Comparison of ENCODE assay signal across 8 mouse cellular contexts in the genomic region with DNA sequence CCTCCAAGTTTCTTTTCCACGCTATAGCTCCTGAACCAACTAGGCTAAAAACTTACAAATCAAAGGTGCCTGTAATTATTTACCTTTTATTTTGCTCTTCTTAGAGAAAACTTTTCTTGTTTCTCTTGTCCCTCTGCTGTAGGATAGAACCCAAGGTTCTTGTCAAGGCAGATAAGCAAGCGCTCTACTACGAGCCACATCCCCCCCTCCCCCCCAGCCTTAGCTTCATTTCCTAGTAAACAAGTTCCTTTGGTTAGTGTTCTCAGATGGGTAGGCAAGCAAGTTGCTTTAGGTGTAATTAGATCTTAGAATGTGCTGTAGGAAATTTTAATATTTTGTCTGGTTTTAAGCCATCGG. TPM values are rescaled to one million over a fixed set of nuclear protein-coding genes. Genes with fewer than 3 reads are reported as not detected.
DNase-seq lines count a peak whose midpoint lies in the region; ATAC-seq and TF ChIP-seq lines count a peak whose summit lies in the region.

No protein-coding gene starts in this region.

- DNase-seq in neural tube, embryonic 11.5 days (ENCODE audit: low spot score): no peak
- DNase-seq in neural tube, embryonic 10.5 days (ENCODE audit: extremely low spot score, low spot score): no peak
- DNase-seq in embryonic facial prominence, embryonic 10.5 days (ENCODE audit: low spot score): no peak
- no peak for DNase-seq in limb, embryonic 10.5 days (ENCODE audit: low spot score)
- no peak for DNase-seq in gastrocnemius, adult 8-10 months (ENCODE audit: low spot score in 2 of 2)
- DNase-seq in spleen, adult 18-20 months: no peak
- no peak for DNase-seq in cerebellum, adult 9-10 months

- no peak for TF ChIP-seq CTCF in olfactory bulb, adult 2 months (IDR thresholded peaks at IDR 0.05; ENCODE audit: insufficient read depth, low read depth, low read length)

- peaks cover 5% of the 10 kb centered on the region; the same call in 1 of the 2 replicates for H3K4me1 ChIP-seq in neural tube, embryonic 11.5 days (ENCODE audit: control insufficient read depth, insufficient read depth, low read length)
- peaks cover 34% of the 10 kb centered on the region for H3K4me1 ChIP-seq in embryonic facial prominence, embryonic 10.5 days
- H3K4me1 ChIP-seq in limb, embryonic 10.5 days: peaks cover 24% of the 10 kb centered on the region
- peaks cover 3% of the 10 kb centered on the region; the same call in 1 of the 2 replicates for H3K4me1 ChIP-seq in olfactory bulb, adult 2 months (ENCODE audit: control insufficient read depth, insufficient read depth, low read length)

- 21% methylated on average over 4 of the region's 4 CpGs for WGBS in neural tube, embryonic 11.5 days
- WGBS in embryonic facial prominence, embryonic 10.5 days: 22% methylated on average over 4 of the region's 4 CpGs
- 17% methylated on average over 4 of the region's 4 CpGs for whole genome bisulfite sequencing in limb, embryonic 10.5 days
- WGBS in olfactory bulb, adult 2 months: 18% methylated on average over 4 of the region's 4 CpGs

- H3K4me3 ChIP-seq in neural tube, embryonic 11.5 days (ENCODE audit: low read depth, low read length): peak overlapping the region; percentile 86
- peak overlapping the region; percentile 92 for H3K4me3 ChIP-seq in embryonic facial prominence, embryonic 10.5 days
- peak overlapping the region; percentile 91 for H3K4me3 ChIP-seq in limb, embryonic 10.5 days
- H3K4me3 ChIP-seq in olfactory bulb, adult 2 months (ENCODE audit: insufficient read depth, low read depth, low read length): peak overlapping the region; percentile 85

- peaks cover 2% of the 10 kb centered on the region; the same call in 1 of the 2 replicates for H3K36me3 ChIP-seq in neural tube, embryonic 11.5 days (ENCODE audit: control insufficient read depth, insufficient read depth, low read length)
- peaks cover 6% of the 10 kb centered on the region for H3K36me3 ChIP-seq in embryonic facial prominence, embryonic 10.5 days (replicated peaks)
- peaks cover 6% of the 10 kb centered on the region for H3K36me3 ChIP-seq in limb, embryonic 10.5 days

- H3K27ac ChIP-seq in neural tube, embryonic 11.5 days (ENCODE audit: low read depth, low read length): no peak overlapping the region
- H3K27ac ChIP-seq in embryonic facial prominence, embryonic 10.5 days (replicated peaks): peak overlapping the region; percentile 98
- H3K27ac ChIP-seq in limb, embryonic 10.5 days: peak overlapping the region; percentile 98
- no peak overlapping the region for H3K27ac ChIP-seq in olfactory bulb, adult 2 months (ENCODE audit: insufficient read depth, low read depth, low read length)

- ATAC-seq in neural tube, embryonic 11.5 days (ENCODE audit: insufficient read depth, low FRiP score, low TSS enrichment): no peak

- no peaks in the 10 kb centered on the region for H3K9me3 ChIP-seq in neural tube, embryonic 11.5 days (ENCODE audit: control insufficient read depth, low read length)
- no peaks in the 10 kb centered on the region for H3K9me3 ChIP-seq in embryonic facial prominence, embryonic 10.5 days
- H3K9me3 ChIP-seq in limb, embryonic 10.5 days (replicated peaks): no peaks in the 10 kb centered on the region

- peak overlapping the region; percentile 59 for H3K4me2 ChIP-seq in neural tube, embryonic 11.5 days (ENCODE audit: low read depth)

- H3K9ac ChIP-seq in neural tube, embryonic 11.5 days (ENCODE audit: low read length): peak overlapping the region; percentile 92

- H3K27me3 ChIP-seq in neural tube, embryonic 11.5 days (ENCODE audit: control insufficient read depth, insufficient read depth, low read length): no peaks in the 10 kb centered on the region
- no peaks in the 10 kb centered on the region for H3K27me3 ChIP-seq in embryonic facial prominence, embryonic 10.5 days (replicated peaks; ENCODE audit: low read depth, poor library complexity, severe bottlenecking)
- no peaks in the 10 kb centered on the region for H3K27me3 ChIP-seq in limb, embryonic 10.5 days (ENCODE audit: low read depth, poor library complexity, severe bottlenecking)

- TF ChIP-seq POLR2A in olfactory bulb, adult 2 months (IDR thresholded peaks at IDR 0.05; ENCODE audit: insufficient read depth, low read depth, low read length): no peak

RNA-seq across cellular contexts. Expression of a gene that starts 5.7 kb away (rescaled TPM):
- 5.7 and 5.8 TPM in 2 replicates for polyA plus RNA-seq in neural tube, embryonic 11.5 days (2014; fragmentation: Nextera tagmentation; extraction: Ambion mirVana)
- 4.2 and 4.7 TPM in 2 replicates for polyA plus RNA-seq in embryonic facial prominence, embryonic 10.5 days (2016; fragmentation: Nextera tagmentation; extraction: Ambion mirVana)
- 3.2 and 4.4 TPM in 2 replicates for polyA plus RNA-seq in limb, embryonic 10.5 days (2016; fragmentation: Nextera tagmentation; extraction: Ambion mirVana)
- polyA plus RNA-seq in olfactory bulb, adult 2 months (2012; ENCODE audit: insufficient read depth, insufficient read length, low replicate concordance, missing spikeins): not detected in 2 replicates
- total RNA-seq in gastrocnemius, adult 8-10 months (2022): under 1 TPM; 0.38 to 0.75 (median 0.47) TPM

RNA-seq across cellular contexts. Expression of a gene that starts 5.8 kb away (rescaled TPM):
- polyA plus RNA-seq in neural tube, embryonic 11.5 days (2014; fragmentation: Nextera tagmentation; extraction: Ambion mirVana): 29.6 and 34.5 TPM in 2 replicates
- 38.7 and 44.3 TPM in 2 replicates for polyA plus RNA-seq in embryonic facial prominence, embryonic 10.5 days (2016; fragmentation: Nextera tagmentation; extraction: Ambion mirVana)
- 33.9 and 41.5 TPM in 2 replicates for polyA plus RNA-seq in limb, embryonic 10.5 days (2016; fragmentation: Nextera tagmentation; extraction: Ambion mirVana)
- polyA plus RNA-seq in olfactory bulb, adult 2 months (2012; ENCODE audit: insufficient read depth, insufficient read length, low replicate concordance, missing spikeins): not detected in 2 replicates
- total RNA-seq in gastrocnemius, adult 8-10 months (2022): 10 to 100 TPM; 15.2 to 21.0 (median 17.4) TPM

Comparison
In these comparisons a context has a peak if more than half of its experiments do, and no peak if none do; other contexts are left out.
1. H3K27ac ChIP-seq: peak in embryonic facial prominence, embryonic 10.5 days (single experiment) and limb, embryonic 10.5 days (single experiment); none in neural tube, embryonic 11.5 days (single experiment) and olfactory bulb, adult 2 months (single experiment).
2. Peak in every context shown above with its lines, with median percentiles within 50 percentile points of each other: H3K4me3 ChIP-seq.